Mouse (Mus musculus): Measurements from ENCODE around the gene Sgip1. TPM values are rescaled to one million over a fixed set of nuclear protein-coding genes. Genes with fewer than 3 reads are reported as not detected.

Sgip1 gene
- total and polyA plus RNA-seq, 3 experiments = 0.92 to 5.6 TPM; not detected in 1

GRCm38 (mm10) chr4:102773841-102774240 is 32.7 kb downstream of the Sgip1 start:
- no peak overlapping the region for H3K9ac ChIP-seq (ENCODE audit: control insufficient read depth, low read depth, low read length, poor library complexity, severe bottlenecking)
- H3K4me3 ChIP-seq (ENCODE audit: control insufficient read depth in 1 of 2, insufficient read depth in 1 of 2, low read depth in 2 of 2, low read length in 2 of 2) = no peak overlapping the region
- no peaks in the 10 kb centered on the region for H3K9me3 ChIP-seq (replicated peaks; ENCODE audit: insufficient read depth, low read length)
- H3K79me2 ChIP-seq (ENCODE audit: control insufficient read depth, insufficient read depth, low read length, poor library complexity) = no peaks in the 10 kb centered on the region
- no peaks in the 10 kb centered on the region for H3K27me3 ChIP-seq (ENCODE audit: control insufficient read depth in 1 of 2, insufficient read depth in 2 of 2, low read length in 2 of 2)
- no peak overlapping the region for H3K27ac ChIP-seq (ENCODE audit: control insufficient read depth, low read depth, low read length)
- H3K4me1 ChIP-seq (ENCODE audit: control insufficient read depth in 1 of 2, insufficient read depth in 2 of 2, low read length in 2 of 2) = no peaks in the 10 kb centered on the region
- TF ChIP-seq EP300 (IDR thresholded peaks at IDR 0.05; ENCODE audit: low read depth in 1 of 2, low read length in 2 of 2) (no peak), ETS1 (IDR thresholded peaks at IDR 0.05; ENCODE audit: low read depth, low read length) (no peak), USF1 (IDR thresholded peaks at IDR 0.05; ENCODE audit: low read depth, low read length) (no peak), MXI1 (IDR thresholded peaks at IDR 0.05; ENCODE audit: low read depth, low read length) (no peak), TCF12 (IDR thresholded peaks at IDR 0.05; ENCODE audit: low read depth, low read length) (no peak), SIN3A (IDR thresholded peaks at IDR 0.05; ENCODE audit: low read length) (no peak), MYB (IDR thresholded peaks at IDR 0.05; ENCODE audit: low read depth, low read length) (no peak), NRF1 (IDR thresholded peaks at IDR 0.05; ENCODE audit: insufficient read depth, low read depth, low read length, poor library complexity, severe bottlenecking) (no peak)
- no peaks in the 10 kb centered on the region for H3K36me3 ChIP-seq (ENCODE audit: control insufficient read depth in 1 of 2, insufficient read depth in 2 of 2, low read length in 2 of 2)
- DNase-seq (ENCODE audit: low read depth, low spot score) = no peak

- H3K36me3 ChIP-seq (ENCODE audit: control insufficient read depth in 1 of 2, insufficient read depth in 2 of 2, low read length in 2 of 2) = no peaks in the 10 kb centered on the region
- H3K27me3 ChIP-seq (ENCODE audit: control insufficient read depth in 1 of 2, insufficient read depth in 2 of 2, low read length in 2 of 2) = no peaks in the 10 kb centered on the region
- no peak overlapping the region for H3K4me3 ChIP-seq (ENCODE audit: control insufficient read depth in 1 of 2, insufficient read depth in 1 of 2, low read depth in 2 of 2, low read length in 2 of 2)
- H3K79me2 ChIP-seq (ENCODE audit: control insufficient read depth, insufficient read depth, low read length, poor library complexity) = no peaks in the 10 kb centered on the region
- TF ChIP-seq NELFE (IDR thresholded peaks at IDR 0.05; ENCODE audit: low read depth, low read length) = no peak
- no peaks in the 10 kb centered on the region for H3K4me1 ChIP-seq (ENCODE audit: control insufficient read depth in 1 of 2, insufficient read depth in 2 of 2, low read length in 2 of 2)
- H3K9me3 ChIP-seq (replicated peaks; ENCODE audit: insufficient read depth, low read length) = no peaks in the 10 kb centered on the region
- no peak overlapping the region for H3K27ac ChIP-seq (ENCODE audit: control insufficient read depth, low read depth, low read length)
- H3K9ac ChIP-seq (ENCODE audit: control insufficient read depth, low read depth, low read length, poor library complexity, severe bottlenecking) = no peak overlapping the region
- DNase-seq (ENCODE audit: low read depth, low spot score) = no peak
Observed at GRCm38 (mm10) chr4:102774549-102774948, 33.5 kb downstream of the Sgip1 start.

- no peak for TF ChIP-seq USF2 (IDR thresholded peaks at IDR 0.05; ENCODE audit: borderline replicate concordance in 1 of 2, insufficient read depth in 1 of 2, low read depth in 1 of 2, low read length in 2 of 2)
- TF ChIP-seq TAL1 (IDR thresholded peaks at IDR 0.05; ENCODE audit: low read length) = no peak
- TF ChIP-seq KAT2A (conservative IDR thresholded peaks at IDR 0.05; ENCODE audit: low read depth, low read length) = no peak
- no peak for TF ChIP-seq ZMIZ1 (IDR thresholded peaks at IDR 0.05; ENCODE audit: low read depth, low read length)
- TF ChIP-seq CHD2 (IDR thresholded peaks at IDR 0.05; ENCODE audit: low read length) = no peak
- TF ChIP-seq POLR2AphosphoS2 (IDR thresholded peaks at IDR 0.05; ENCODE audit: low read length) = no peak
- TF ChIP-seq MAZ (IDR thresholded peaks at IDR 0.05; ENCODE audit: low read depth, low read length) = no peak
- Histone ChIP-seq H3K9ac (ENCODE audit: control insufficient read depth, low read depth, low read length, poor library complexity, severe bottlenecking) (no peak overlapping the region), H3K9me3 (replicated peaks; ENCODE audit: insufficient read depth, low read length) (no peaks in the 10 kb centered on the region), H3K36me3 (ENCODE audit: control insufficient read depth in 1 of 2, insufficient read depth in 2 of 2, low read length in 2 of 2) (no peaks in the 10 kb centered on the region), H3K4me3 (ENCODE audit: control insufficient read depth in 1 of 2, insufficient read depth in 1 of 2, low read depth in 2 of 2, low read length in 2 of 2) (no peak overlapping the region), H3K27me3 (ENCODE audit: control insufficient read depth in 1 of 2, insufficient read depth in 2 of 2, low read length in 2 of 2) (no peaks in the 10 kb centered on the region), H3K27ac (ENCODE audit: control insufficient read depth, low read depth, low read length) (no peak overlapping the region), H3K4me1 (ENCODE audit: control insufficient read depth in 1 of 2, insufficient read depth in 2 of 2, low read length in 2 of 2) (no peaks in the 10 kb centered on the region), H3K79me2 (ENCODE audit: control insufficient read depth, insufficient read depth, low read length, poor library complexity) (no peaks in the 10 kb centered on the region)
- DNase-seq (ENCODE audit: low read depth, low spot score) = no peak
Observed at GRCm38 (mm10) chr4:102775596-102776270, 34.6 kb downstream of the Sgip1 start.
